Mouse (Mus musculus) intestine, embryonic 16.5 days (tissue): Measurements from ENCODE around the gene Galntl5. TPM values are rescaled to one million over a fixed set of nuclear protein-coding genes. Genes with fewer than 3 reads are reported as not detected.

Experiments
- ATAC-seq: fragments of 200-750 bp; cut with Nextera tagmentation; 2 replicates; pipeline ENCODE4 v1.8.0; 2017; ENCODE audit warnings: moderate TSS enrichment, moderate library complexity
- H3K27ac ChIP-seq: fragments of 300-500 bp; sonication (generic); 2 replicates; pipeline ENCODE4 v1.5.1; 2014; ENCODE audit warnings: mild to moderate bottlenecking, low read length
- H3K27me3 ChIP-seq: fragments of 300-500 bp; sonication (generic); replicated peaks from 2 replicates; pipeline ENCODE4 v1.6.1; 2014; ENCODE audit warnings: low read length, control low read depth, mixed read lengths; ENCODE audit not compliant: control insufficient read depth, insufficient read depth
- H3K36me3 ChIP-seq: fragments of 300-500 bp; sonication (generic); 2 replicates; pipeline ENCODE4 v1.6.1; 2014; ENCODE audit warnings: low read length, control low read depth; ENCODE audit not compliant: control insufficient read depth, insufficient read depth
- H3K4me1 ChIP-seq: fragments of 300-500 bp; sonication (generic); 2 replicates; pipeline ENCODE4 v1.6.1; 2014; ENCODE audit warnings: low read length, control low read depth, mixed read lengths; ENCODE audit not compliant: control insufficient read depth, insufficient read depth
- H3K4me2 ChIP-seq: fragments of 300-500 bp; sonication (generic); 2 replicates; pipeline ENCODE4 v1.6.1; 2014; ENCODE audit warnings: low read depth, low read length, control low read depth
- H3K4me3 ChIP-seq: fragments of 300-500 bp; sonication (generic); 2 replicates; pipeline ENCODE4 v1.5.1; 2014; ENCODE audit warnings: mild to moderate bottlenecking, low read length
- H3K9ac ChIP-seq: fragments of 300-500 bp; sonication (generic); 2 replicates; pipeline ENCODE4 v1.6.1; 2014; ENCODE audit warnings: low read depth, low read length
- H3K9me3 ChIP-seq: fragments of 300-500 bp; sonication (generic); 2 replicates; pipeline ENCODE4 v1.6.1; 2016; ENCODE audit warnings: low read length, control low read depth; ENCODE audit not compliant: control insufficient read depth
- WGBS: fragments of 180-500 bp; shearing (Covaris S2); extraction: QIAGEN DNeasy Blood & Tissue Kit; methylation state at CpG from one replicate; pipeline ENCODE4 v1.1.7; 2014; 5-methylcytosine and 5-hydroxymethylcytosine counted together
- polyA plus RNA-seq: library from polyadenylated mRNA; unstranded; fragments of >200 nt; fragmentation: Nextera tagmentation; extraction: Ambion mirVana; gene quantifications from 2 replicates; pipeline ENCODE4 v1.2.1, GENCODE M21; 2015

Gene Galntl5
- not detected in 2 replicates for polyA plus RNA-seq

- Histone ChIP-seq H3K9ac (no peak within 1 kb of the TSS), H3K4me1 (no peaks in the 10 kb centered on the region), H3K27me3 (no peaks in the 10 kb centered on the region), H3K36me3 (no peaks in the 10 kb centered on the region), H3K9me3 (no peaks in the 10 kb centered on the region), H3K4me3 (no peak within 1 kb of the TSS), H3K4me2 (no peak within 1 kb of the TSS), H3K27ac (no peak within 1 kb of the TSS)
- ATAC-seq = no peak
- 90% methylated on average over 1 of the region's 1 CpGs for WGBS
Observed at GRCm38 (mm10) chr5:25181004-25181531, at the start of gene Galntl5. Gene Galntl5 (plus strand): TSS chr5:25181460.

DNA sequence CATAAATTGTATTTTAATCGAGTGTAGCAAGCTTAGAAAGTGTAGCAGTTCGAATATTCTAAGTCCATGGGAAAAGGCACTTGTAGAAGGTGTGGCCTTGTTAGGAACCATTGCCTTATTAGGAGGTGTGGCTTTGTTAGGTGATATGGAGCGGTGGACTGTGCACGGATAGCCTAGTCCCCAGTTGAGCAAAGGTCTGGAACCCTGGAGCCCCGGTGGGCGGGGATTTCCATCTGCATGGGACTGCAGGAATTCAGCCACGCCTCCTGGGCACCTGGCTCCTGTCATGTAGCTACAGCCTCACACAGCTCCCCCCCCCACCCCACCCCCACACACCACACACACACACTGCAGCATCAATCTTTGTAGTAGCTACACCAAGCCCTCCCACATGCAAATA is 34.6 kb upstream of the Galntl5 start:
- 69% methylated on average over 7 of the region's 7 CpGs for WGBS
- Histone ChIP-seq H3K4me3 (no peak overlapping the region), H3K4me1 (no peaks in the 10 kb centered on the region), H3K27ac (no peak overlapping the region), H3K36me3 (no peaks in the 10 kb centered on the region), H3K4me2 (no peak overlapping the region), H3K27me3 (no peaks in the 10 kb centered on the region), H3K9me3 (peaks cover 3% of the 10 kb centered on the region; the same call in 1 of the 2 replicates), H3K9ac (no peak overlapping the region)
- peak; percentile 87 for ATAC-seq

GRCm38 (mm10) chr5:25149331-25149965 is 31.8 kb upstream of the Galntl5 start:
- no peak overlapping the region for H3K27ac ChIP-seq
- H3K36me3 ChIP-seq = no peaks in the 10 kb centered on the region
- H3K4me3 ChIP-seq = no peak overlapping the region
- H3K4me2 ChIP-seq = no peak overlapping the region
- no peaks in the 10 kb centered on the region for H3K4me1 ChIP-seq
- WGBS = 65% methylated on average over 2 of the region's 2 CpGs
- H3K27me3 ChIP-seq = no peaks in the 10 kb centered on the region
- no peak overlapping the region for H3K9ac ChIP-seq
- ATAC-seq = no peak
- peaks cover 3% of the 10 kb centered on the region; the same call in 1 of the 2 replicates for H3K9me3 ChIP-seq

GRCm38 (mm10) chr5:25153491-25153890 is 27.8 kb upstream of the Galntl5 start:
- Histone ChIP-seq H3K36me3 (no peaks in the 10 kb centered on the region), H3K4me1 (no peaks in the 10 kb centered on the region), H3K27ac (no peak overlapping the region), H3K9me3 (no peaks in the 10 kb centered on the region), H3K9ac (no peak overlapping the region), H3K4me2 (no peak overlapping the region), H3K4me3 (no peak overlapping the region), H3K27me3 (no peaks in the 10 kb centered on the region)
- ATAC-seq = no peak
- 71% methylated on average over 2 of the region's 2 CpGs for WGBS

- Histone ChIP-seq H3K27ac (no peak overlapping the region), H3K36me3 (no peaks in the 10 kb centered on the region), H3K9me3 (no peaks in the 10 kb centered on the region), H3K9ac (no peak overlapping the region), H3K4me1 (no peaks in the 10 kb centered on the region), H3K27me3 (no peaks in the 10 kb centered on the region), H3K4me2 (no peak overlapping the region), H3K4me3 (no peak overlapping the region)
- 69% methylated on average over 3 of the region's 3 CpGs for WGBS
- ATAC-seq = no peak
Observed at GRCm38 (mm10) chr5:25153996-25154395, 27.3 kb upstream of the Galntl5 start.

DNA sequence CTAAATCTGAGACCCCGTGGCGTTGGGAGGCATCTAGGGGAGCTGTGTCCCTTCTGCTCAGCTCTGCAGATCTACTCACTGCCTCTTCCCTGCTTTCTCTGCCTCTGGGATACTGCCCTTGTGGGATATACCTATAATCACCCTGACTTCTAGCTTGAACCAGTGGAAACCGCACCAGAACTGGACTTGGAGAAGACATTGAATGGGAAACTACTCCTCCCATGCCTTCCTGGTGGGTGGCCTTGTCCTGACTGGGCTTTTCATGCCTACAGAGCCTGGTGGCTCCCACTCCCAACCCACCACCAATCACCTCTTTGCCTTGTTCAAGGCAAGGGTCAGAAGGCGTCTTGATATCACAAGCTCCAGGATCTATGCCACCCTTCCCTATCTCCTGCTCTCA is 26.4 kb upstream of the Galntl5 start:
- no peak overlapping the region for H3K27ac ChIP-seq
- H3K27me3 ChIP-seq = no peaks in the 10 kb centered on the region
- H3K4me1 ChIP-seq = no peaks in the 10 kb centered on the region
- no peak overlapping the region for H3K9ac ChIP-seq
- H3K36me3 ChIP-seq = no peaks in the 10 kb centered on the region
- no peak overlapping the region for H3K4me3 ChIP-seq
- 83% methylated on average over 4 of the region's 4 CpGs for WGBS
- H3K4me2 ChIP-seq = no peak overlapping the region
- H3K9me3 ChIP-seq = no peaks in the 10 kb centered on the region
- no peak for ATAC-seq

- 66% methylated on average over 3 of the region's 3 CpGs for WGBS
- ATAC-seq = no peak
- Histone ChIP-seq H3K4me2 (no peak overlapping the region), H3K27me3 (no peaks in the 10 kb centered on the region), H3K36me3 (no peaks in the 10 kb centered on the region), H3K27ac (no peak overlapping the region), H3K4me3 (no peak overlapping the region), H3K4me1 (no peaks in the 10 kb centered on the region), H3K9ac (no peak overlapping the region), H3K9me3 (no peaks in the 10 kb centered on the region)
Observed at GRCm38 (mm10) chr5:25155351-25155750, 25.9 kb upstream of the Galntl5 start.

DNA sequence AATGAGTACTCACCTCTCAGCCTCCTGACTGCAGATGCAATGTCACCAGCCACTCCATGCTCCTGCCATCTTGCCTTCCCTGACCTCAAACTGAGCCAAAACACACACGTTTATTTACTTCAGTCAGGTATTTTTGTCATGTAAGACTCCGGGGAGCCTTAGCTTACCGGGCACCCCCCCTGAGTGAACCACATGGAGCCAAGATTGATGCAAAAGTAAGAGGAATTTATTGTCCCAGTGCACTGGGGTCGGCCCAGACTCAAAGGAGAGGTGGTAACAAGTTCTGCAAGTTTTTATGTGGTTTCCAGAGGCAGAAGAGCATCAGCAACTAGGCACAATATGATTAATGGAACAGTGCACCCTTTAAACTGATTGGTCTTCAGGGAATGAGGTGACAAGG is 24.1 kb upstream of the Galntl5 start:
- Histone ChIP-seq H3K4me3 (no peak overlapping the region), H3K4me1 (no peaks in the 10 kb centered on the region), H3K36me3 (no peaks in the 10 kb centered on the region), H3K27me3 (no peaks in the 10 kb centered on the region), H3K9ac (no peak overlapping the region), H3K27ac (no peak overlapping the region), H3K4me2 (no peak overlapping the region), H3K9me3 (no peaks in the 10 kb centered on the region)
- no peak for ATAC-seq
- WGBS = 45% methylated on average over 4 of the region's 4 CpGs

DNA sequence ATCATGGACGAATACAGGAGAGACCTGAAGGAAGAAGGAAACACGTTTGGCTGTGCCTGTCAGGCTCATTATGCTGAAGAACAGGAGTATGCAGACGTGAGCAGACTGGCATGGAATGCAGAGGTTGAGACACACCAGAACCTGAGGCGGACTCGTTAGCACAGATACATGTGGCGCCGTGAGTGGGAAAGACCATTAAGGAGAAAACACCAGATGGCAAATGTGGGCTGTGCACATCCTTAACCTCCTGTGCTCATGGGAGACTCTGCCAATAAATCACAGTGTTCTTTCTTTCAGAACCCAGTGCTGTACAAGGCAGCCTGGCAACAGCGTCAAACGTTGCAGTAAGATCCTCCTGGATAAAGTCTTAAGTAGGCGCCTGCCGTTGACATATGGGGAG is 20.7 kb upstream of the Galntl5 start:
- no peak for ATAC-seq
- no peaks in the 10 kb centered on the region for H3K4me1 ChIP-seq
- no peak overlapping the region for H3K9ac ChIP-seq
- H3K27me3 ChIP-seq = no peaks in the 10 kb centered on the region
- H3K36me3 ChIP-seq = no peaks in the 10 kb centered on the region
- H3K27ac ChIP-seq = no peak overlapping the region
- WGBS = 50% methylated on average over 11 of the region's 11 CpGs
- H3K4me3 ChIP-seq = no peak overlapping the region
- no peak overlapping the region for H3K4me2 ChIP-seq
- no peaks in the 10 kb centered on the region for H3K9me3 ChIP-seq

GRCm38 (mm10) chr5:25162981-25163380 is 18.3 kb upstream of the Galntl5 start:
- no peaks in the 10 kb centered on the region for H3K36me3 ChIP-seq
- 70% methylated on average over 4 of the region's 4 CpGs for WGBS
- no peaks in the 10 kb centered on the region for H3K27me3 ChIP-seq
- no peak overlapping the region for H3K27ac ChIP-seq
- ATAC-seq = peak; percentile 84
- no peak overlapping the region for H3K4me3 ChIP-seq
- no peaks in the 10 kb centered on the region for H3K4me1 ChIP-seq
- H3K9ac ChIP-seq = no peak overlapping the region
- H3K4me2 ChIP-seq = no peak overlapping the region
- no peaks in the 10 kb centered on the region for H3K9me3 ChIP-seq
